Mouse (Mus musculus) adrenal gland (tissue): ENCODE results near the gene Fbrsl1.

Source experiments
- intact Hi-C: fragments of 180-260 bp; cut with DNase I; formaldehyde crosslinking; loops from one replicate; pipeline ENCODE4 v1.15.1; 2025

Gene Fbrsl1

GRCm38 (mm10) chr5:110363822-110364545 lies 84.3 kb downstream of the Fbrsl1 start:
- intact Hi-C loops: no loop called here

- intact Hi-C loops: no loop called here
These were observed 85.0 kb downstream of the Fbrsl1 start for GRCm38 (mm10) chr5:110363179-110363821.

GRCm38 (mm10) chr5:110362813-110363178 lies 85.5 kb downstream of the Fbrsl1 start:
- intact Hi-C loops: no loop called here

GRCm38 (mm10) chr5:110361465-110361864 lies 86.8 kb downstream of the Fbrsl1 start:
- intact Hi-C loops: no loop called here

- intact Hi-C loops: loop anchor here (2.0 to 5.0 kb wide), 2 partner anchors 71 to 280 kb away; no protein-coding TSS in a partner anchor
These were observed 90.6 kb downstream of the Fbrsl1 start for GRCm38 (mm10) chr5:110357531-110358179.

- intact Hi-C loops: loop anchor here (5.0 kb wide), 1 partner anchor 283 kb away; no protein-coding TSS in a partner anchor
These were observed 93.6 kb downstream of the Fbrsl1 start for GRCm38 (mm10) chr5:110354716-110355115.

GRCm38 (mm10) chr5:110347006-110347405 lies 101.3 kb downstream of the Fbrsl1 start:
- intact Hi-C loops: no loop called here

- intact Hi-C loops: no loop called here
These were observed 102.8 kb downstream of the Fbrsl1 start for GRCm38 (mm10) chr5:110345553-110345952.

- intact Hi-C loops: no loop called here
These were observed 103.8 kb downstream of the Fbrsl1 start, which contains the start of gene Lrcol1 for GRCm38 (mm10) chr5:110344524-110344923. TSS of gene Lrcol1 (plus strand) at chr5:110344730.

- intact Hi-C loops: no loop called here
These were observed 105.5 kb downstream of the Fbrsl1 start, which contains the start of gene P2rx2 for GRCm38 (mm10) chr5:110342648-110343284. TSS of gene P2rx2 (minus strand) at chr5:110343212.

- intact Hi-C loops: loop anchor here (5.0 kb wide), 1 partner anchor 36 kb away; no protein-coding TSS in a partner anchor
These were observed 109.5 kb downstream of the Fbrsl1 start for GRCm38 (mm10) chr5:110338792-110339191.

GRCm38 (mm10) chr5:110330508-110330907 lies 117.8 kb downstream of the Fbrsl1 start:
- intact Hi-C loops: no loop called here

- intact Hi-C loops: no loop called here
These were observed 135.2 kb downstream of the Fbrsl1 start for GRCm38 (mm10) chr5:110313127-110313526.
